Mouse (Mus musculus) heart, postnatal 0 days (tissue): ENCODE data around the gene Gxylt1. TPM values are rescaled to one million over a fixed set of nuclear protein-coding genes. Genes with fewer than 3 reads are reported as not detected.

Source experiments
- ATAC-seq: fragments of 200-750 bp; cut with Nextera tagmentation; 2 replicates; pipeline ENCODE4 v1.8.0; 2017; ENCODE audit warnings: low read depth, moderate number of reproducible peaks, moderate library complexity; ENCODE audit not compliant: insufficient read depth
- DNase-seq: peaks from one replicate; pipeline ENCODE4 v3.0.0-alpha.2; 2016; ENCODE audit warnings: low spot score
- H3K27ac ChIP-seq: fragments of 300-500 bp; sonication (generic); 2 replicates; pipeline ENCODE4 v1.5.1; 2014; ENCODE audit warnings: low read depth, mild to moderate bottlenecking
- H3K27me3 ChIP-seq: fragments of 300-500 bp; sonication (generic); 2 replicates; pipeline ENCODE4 v1.6.1; 2014; ENCODE audit warnings: low read length, mixed read lengths; ENCODE audit not compliant: control insufficient read depth, insufficient read depth
- H3K36me3 ChIP-seq: fragments of 300-500 bp; sonication (generic); replicated peaks from 2 replicates; pipeline ENCODE4 v1.6.1; 2014; ENCODE audit warnings: low read length, mixed read lengths; ENCODE audit not compliant: control insufficient read depth, insufficient read depth
- H3K4me1 ChIP-seq: fragments of 300-500 bp; sonication (generic); 2 replicates; pipeline ENCODE4 v1.6.1; 2014; ENCODE audit warnings: antibody characterized with exemption; ENCODE audit not compliant: control insufficient read depth, insufficient read depth
- H3K4me2 ChIP-seq: fragments of 300-500 bp; sonication (generic); 2 replicates; pipeline ENCODE4 v1.6.1; 2014; ENCODE audit warnings: low read depth, mild to moderate bottlenecking, low read length, moderate library complexity
- H3K4me3 ChIP-seq: fragments of 300-500 bp; sonication (generic); 2 replicates; pipeline ENCODE4 v1.5.1; 2014; ENCODE audit warnings: low read depth, low read length
- H3K9ac ChIP-seq: fragments of 300-500 bp; sonication (generic); replicated peaks from 2 replicates; pipeline ENCODE4 v1.6.1; 2014; ENCODE audit warnings: low read depth, low read length, mixed read lengths
- H3K9me3 ChIP-seq: fragments of 300-500 bp; sonication (generic); replicated peaks from 2 replicates; pipeline ENCODE4 v1.6.1; 2016; ENCODE audit warnings: low read length; ENCODE audit not compliant: control insufficient read depth
- CTCF ChIP-seq: IDR thresholded peaks from 2 replicates; pipeline ENCODE4 v1.5.1; 2016; ENCODE audit warnings: antibody characterized with exemption, control low read depth, low read depth
- EP300 ChIP-seq: IDR thresholded peaks from 2 replicates; pipeline ENCODE4 v1.6.1; 2016; ENCODE audit warnings: antibody characterized with exemption, low read depth
- WGBS: fragments of 180-500 bp; shearing (Covaris S2); extraction: QIAGEN DNeasy Blood & Tissue Kit; methylation state at CpG from one replicate; pipeline ENCODE4 v1.1.7; 2014; 5-methylcytosine and 5-hydroxymethylcytosine counted together
- polyA plus RNA-seq: library from polyadenylated mRNA; unstranded; fragments of >200 nt; fragmentation: Nextera tagmentation; extraction: Ambion mirVana; gene quantifications from 2 replicates; pipeline ENCODE4 v1.2.1, GENCODE M21; 2015
- total RNA-seq: library from RNA; depleted of rRNA; stranded (reverse); fragments of >200 nt; gene quantifications from 2 replicates; pipeline ENCODE4 v1.2.3, GENCODE M21; 2014; ENCODE audit warnings: low replicate concordance; rRNA removed

Gene Gxylt1
- total and polyA plus RNA-seq, 2 experiments from 2014 or later: 3.3 to 9.3 TPM

DNA sequence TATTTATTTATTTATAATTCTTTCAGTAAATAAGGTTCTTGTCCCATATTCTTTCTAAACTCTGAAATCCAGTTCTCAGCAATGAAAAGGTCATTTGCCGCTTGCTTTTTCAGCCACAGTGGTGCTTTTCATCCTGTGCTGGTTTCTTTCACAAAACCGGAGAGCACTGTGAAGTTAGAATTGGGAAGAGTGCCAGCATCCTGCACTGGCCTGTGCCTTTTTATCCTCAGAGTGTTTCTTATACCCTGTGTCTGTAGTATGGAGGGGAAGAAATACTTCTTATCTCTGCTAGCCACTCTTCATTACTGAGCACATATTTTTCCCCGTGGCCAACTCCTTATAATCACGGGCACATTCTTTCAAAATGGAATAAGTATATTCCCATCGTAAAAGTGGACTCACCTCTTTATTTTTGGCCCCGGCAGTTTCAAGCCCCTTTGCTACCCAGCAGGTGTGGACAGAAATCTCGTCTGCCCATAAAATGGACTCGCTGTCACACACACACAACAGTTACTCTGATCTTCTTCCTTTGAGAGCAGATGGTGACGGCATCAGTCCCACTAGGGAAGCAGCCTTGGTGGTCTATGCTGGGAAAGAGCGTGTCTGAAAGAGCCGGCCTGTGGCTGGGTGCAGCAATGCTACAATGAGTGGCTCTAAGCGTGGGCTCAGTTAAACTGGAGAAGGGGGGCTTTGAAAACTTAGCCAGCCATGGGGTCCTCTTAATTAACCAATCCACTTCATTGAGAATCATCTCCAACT, 83.4 kb downstream of the Gxylt1 start:
- Histone ChIP-seq H3K4me1 (no peaks in the 10 kb centered on the region), H3K9ac (no peak overlapping the region), H3K4me3 (no peak overlapping the region), H3K27me3 (no peaks in the 10 kb centered on the region), H3K9me3 (0 out of 2 replicates have a peak, but pooled peaks cover 4% of the 10 kb centered on the region), H3K4me2 (no peak overlapping the region), H3K27ac (no peak overlapping the region), H3K36me3 (no peaks in the 10 kb centered on the region)
- ATAC-seq: no peak
- TF ChIP-seq EP300: no peak
- no peak for TF ChIP-seq CTCF
- DNase-seq: no peak
- 54% methylated on average over 12 of the region's 12 CpGs for WGBS

Other genes starting within 250 kb of the Gxylt1 start
- gene Yaf2, start 61.8 kb upstream of the Gxylt1 start, total RNA-seq: 46.0 and 47.1 TPM in 2 replicates
- gene Yaf2, start 61.8 kb upstream of the Gxylt1 start, polyA plus RNA-seq: 66.3 and 68.5 TPM in 2 replicates
- gene Zcrb1, start 123.2 kb upstream of the Gxylt1 start, total RNA-seq: 17.8 and 24.6 TPM in 2 replicates
- gene Zcrb1, start 123.2 kb upstream of the Gxylt1 start, polyA plus RNA-seq: 133 and 136 TPM in 2 replicates
- 11.1 and 17.8 TPM in 2 replicates for gene Pphln1, start 123.2 kb upstream of the Gxylt1 start, total RNA-seq
- 21.3 and 22.6 TPM in 2 replicates for gene Pphln1, start 123.2 kb upstream of the Gxylt1 start, polyA plus RNA-seq